Mouse (Mus musculus) erythroblast, embryonic 14.5 days (primary cell): Measurements from ENCODE around the gene 4930562C15Rik. TPM values are rescaled to one million over a fixed set of nuclear protein-coding genes. Genes with fewer than 3 reads are reported as not detected.

Source experiments
- H3K27me3 ChIP-seq: 2 replicates; pipeline ENCODE4 v1.6.1; 2012; ENCODE audit warnings: inconsistent platforms; ENCODE audit not compliant: control insufficient read depth
- H3K36me3 ChIP-seq: 2 replicates; pipeline ENCODE4 v1.6.1; 2012; ENCODE audit warnings: mild to moderate bottlenecking, inconsistent platforms; ENCODE audit not compliant: control insufficient read depth
- H3K4me1 ChIP-seq: 2 replicates; pipeline ENCODE4 v1.6.1; 2012; ENCODE audit warnings: inconsistent platforms; ENCODE audit not compliant: control insufficient read depth
- H3K4me3 ChIP-seq: replicated peaks from 2 replicates; pipeline ENCODE3; 2012; ENCODE audit warnings: moderate library complexity, mild to moderate bottlenecking, inconsistent platforms
- H3K9me3 ChIP-seq: 2 replicates; pipeline ENCODE4 v1.6.1; 2012; ENCODE audit warnings: low read length, inconsistent platforms, mixed read lengths; ENCODE audit not compliant: control insufficient read depth
- GATA1 ChIP-seq: IDR thresholded peaks from 2 replicates; pipeline ENCODE4 v1.6.1; 2012; ENCODE audit warnings: low read length, inconsistent platforms, mixed read lengths
- TAL1 ChIP-seq: IDR thresholded peaks from 3 replicates; pipeline ENCODE4 v1.6.1; 2012; ENCODE audit warnings: low read length, inconsistent platforms, mixed read lengths
- polyA plus RNA-seq: library from polyadenylated mRNA; stranded (reverse); fragments of >175 nt; gene quantifications from 2 replicates; pipeline ENCODE4 v1.2.3, GENCODE M21; 2012

4930562C15Rik gene
- polyA plus RNA-seq, 1 experiment: not detected

DNA sequence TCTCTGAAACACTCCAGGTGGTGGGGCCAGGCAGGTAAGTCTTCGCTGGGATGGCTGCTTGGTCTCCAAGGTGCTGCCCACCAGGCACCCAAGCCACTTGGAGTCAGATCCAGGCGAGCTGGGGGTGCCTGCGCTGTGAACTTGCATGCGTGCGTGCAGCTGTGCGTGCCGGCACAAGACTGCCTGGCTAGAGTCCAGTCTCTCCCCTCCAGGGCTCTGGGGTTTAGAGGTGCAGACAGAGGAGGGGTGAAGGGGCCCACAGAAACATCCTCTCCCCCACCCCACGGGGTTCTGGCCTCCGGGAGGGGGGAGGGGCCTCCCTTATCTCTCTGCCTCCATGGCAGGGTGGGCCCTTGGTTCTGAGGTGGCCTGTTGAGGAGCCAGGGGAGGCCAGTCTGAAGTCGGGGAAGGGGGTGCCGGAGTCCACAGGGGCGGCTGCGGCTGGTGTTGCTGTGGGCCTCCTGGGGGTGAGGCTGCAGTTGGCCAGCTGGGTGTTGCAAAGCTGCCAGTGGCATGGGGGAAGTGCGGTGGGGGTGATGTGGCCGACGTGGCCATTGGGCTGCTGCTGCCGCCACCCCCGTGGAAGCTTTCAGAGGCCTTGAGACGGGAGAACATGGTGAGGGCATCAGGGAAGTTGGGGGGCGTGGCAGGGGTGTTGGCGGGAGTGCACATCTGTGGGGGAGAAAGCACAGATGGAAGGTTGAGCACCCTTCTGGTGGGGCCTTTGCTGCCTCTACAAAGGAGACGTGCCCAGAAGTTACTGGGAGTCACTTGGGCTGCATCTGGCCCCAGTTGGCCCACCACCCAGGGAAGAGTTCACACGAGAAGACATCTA lies 40.2 kb downstream of the 4930562C15Rik start:
- Histone ChIP-seq H3K4me3 (no peak overlapping the region), H3K4me1 (peaks cover 59% of the 10 kb centered on the region), H3K27me3 (no peaks in the 10 kb centered on the region), H3K9me3 (no peaks in the 10 kb centered on the region), H3K36me3 (peaks cover 39% of the 10 kb centered on the region)
- TF ChIP-seq GATA1 (no peak), TAL1 (no peak)

GRCm38 (mm10) chr16:4876033-4876680 lies 40.9 kb downstream of the 4930562C15Rik start:
- peaks cover 64% of the 10 kb centered on the region for H3K4me1 ChIP-seq
- H3K36me3 ChIP-seq: peaks cover 37% of the 10 kb centered on the region
- no peaks in the 10 kb centered on the region for H3K27me3 ChIP-seq
- H3K4me3 ChIP-seq: no peak overlapping the region
- TF ChIP-seq GATA1 (no peak), TAL1 (no peak)
- no peaks in the 10 kb centered on the region for H3K9me3 ChIP-seq

DNA sequence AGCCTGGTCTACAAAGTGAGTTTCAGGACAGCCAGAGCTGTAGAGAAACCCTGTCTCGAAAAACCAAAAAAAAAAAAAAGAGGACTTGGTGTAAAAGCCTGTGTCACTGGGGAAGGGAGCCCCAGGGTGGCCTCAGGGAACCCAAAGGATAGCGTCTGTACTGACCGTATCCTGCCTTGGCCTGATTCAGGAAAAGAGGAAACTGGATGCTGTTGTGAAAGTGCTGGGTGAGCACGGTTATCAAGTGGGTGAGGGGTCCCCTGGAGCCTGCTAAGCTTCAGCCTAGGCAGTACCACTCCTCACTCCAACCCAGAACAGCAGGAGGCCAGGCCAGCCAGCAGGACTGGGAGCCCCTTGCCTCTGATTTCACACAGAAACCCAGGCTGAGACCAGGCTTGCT lies 42.0 kb downstream of the 4930562C15Rik start:
- H3K4me1 ChIP-seq: peaks cover 69% of the 10 kb centered on the region

GRCm38 (mm10) chr16:4877701-4878100 lies 42.5 kb downstream of the 4930562C15Rik start:
- H3K36me3 ChIP-seq: peaks cover 37% of the 10 kb centered on the region
- H3K4me1 ChIP-seq: peaks cover 68% of the 10 kb centered on the region
- no peaks in the 10 kb centered on the region for H3K27me3 ChIP-seq
- peak overlapping the region; percentile 89 for H3K4me3 ChIP-seq
- no peaks in the 10 kb centered on the region for H3K9me3 ChIP-seq
- TF ChIP-seq GATA1 (no peak), TAL1 (no peak)

More for the DNA sequence above, 42.0 kb downstream of the 4930562C15Rik start:
- no peaks in the 10 kb centered on the region for H3K27me3 ChIP-seq
- H3K36me3 ChIP-seq: peaks cover 37% of the 10 kb centered on the region
- H3K9me3 ChIP-seq: no peaks in the 10 kb centered on the region
- H3K4me3 ChIP-seq: no peak overlapping the region
- TF ChIP-seq GATA1: no peak
- no peak for TF ChIP-seq TAL1

DNA sequence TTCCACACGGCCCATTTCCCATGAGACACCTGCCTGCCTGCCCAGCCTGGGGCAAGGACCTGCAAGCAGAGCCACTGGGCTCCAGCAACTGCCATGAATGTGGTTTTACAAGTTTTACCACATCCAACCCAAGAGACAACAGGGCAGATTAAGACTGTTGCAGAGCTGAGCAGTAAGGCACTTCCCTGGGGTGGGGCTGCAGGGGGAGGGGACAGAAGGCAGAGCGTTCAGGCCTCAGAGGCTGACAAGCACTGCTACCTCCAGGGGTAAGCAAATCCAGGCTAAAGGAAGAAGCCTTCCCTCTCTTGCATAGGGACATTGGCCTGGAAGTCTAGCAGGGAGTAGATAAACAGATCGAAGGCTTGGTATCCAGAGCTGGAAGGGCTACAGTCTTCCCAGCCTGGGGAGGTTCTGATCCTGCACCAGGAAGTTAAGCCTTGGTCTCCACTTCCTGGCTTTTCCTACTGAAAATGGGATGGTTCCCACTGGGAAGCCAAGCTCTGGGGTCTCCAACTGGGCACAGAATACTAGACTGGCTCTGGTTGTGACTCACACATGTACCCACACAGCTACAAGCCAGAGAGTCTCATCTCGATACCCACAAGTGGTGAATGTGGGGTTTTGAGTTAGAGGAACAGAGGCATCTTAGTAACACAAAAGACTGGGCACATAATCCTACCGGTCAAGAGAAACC lies 43.1 kb downstream of the 4930562C15Rik start:
- Histone ChIP-seq H3K4me3 (peak overlapping the region; percentile 89), H3K27me3 (no peaks in the 10 kb centered on the region), H3K9me3 (no peaks in the 10 kb centered on the region), H3K4me1 (peaks cover 68% of the 10 kb centered on the region), H3K36me3 (peaks cover 37% of the 10 kb centered on the region)
- TF ChIP-seq GATA1 (no peak), TAL1 (no peak)

DNA sequence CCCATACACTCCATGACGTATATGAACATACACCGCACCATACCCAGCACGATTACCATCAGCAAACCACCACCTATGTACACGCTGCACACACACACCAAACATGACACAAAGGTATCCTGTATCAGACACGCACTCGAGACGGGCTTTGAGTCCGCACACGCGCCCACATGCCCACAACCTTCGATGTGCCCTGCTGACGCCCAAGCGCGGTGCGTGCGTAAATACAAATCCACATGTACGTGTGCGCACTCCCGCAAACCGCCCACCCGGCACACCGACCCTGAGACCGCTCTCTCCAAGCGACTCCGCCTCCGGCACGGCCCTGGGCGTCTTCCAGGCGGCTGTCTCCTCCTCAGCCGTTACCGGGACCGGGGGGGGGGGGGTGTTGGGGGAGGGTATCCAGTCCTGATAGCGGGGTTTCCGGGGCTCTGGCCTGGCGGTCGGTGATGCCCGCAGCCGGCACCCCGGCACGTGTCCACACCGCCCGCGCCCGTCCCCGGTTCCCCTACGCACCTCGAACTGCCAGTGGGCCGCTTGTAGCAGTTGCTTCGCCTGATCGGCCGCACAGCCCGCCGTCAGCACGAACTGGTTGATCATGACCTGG lies 44.0 kb downstream of the 4930562C15Rik start:
- Histone ChIP-seq H3K27me3 (no peaks in the 10 kb centered on the region), H3K4me1 (peaks cover 69% of the 10 kb centered on the region), H3K4me3 (peak overlapping the region; percentile 89), H3K9me3 (no peaks in the 10 kb centered on the region), H3K36me3 (peaks cover 31% of the 10 kb centered on the region)
- TF ChIP-seq GATA1 (no peak), TAL1 (no peak)

GRCm38 (mm10) chr16:4879708-4880124 lies 44.5 kb downstream of the 4930562C15Rik start:
- Histone ChIP-seq H3K4me1 (peaks cover 71% of the 10 kb centered on the region), H3K9me3 (no peaks in the 10 kb centered on the region), H3K4me3 (peak overlapping the region; percentile 89), H3K27me3 (no peaks in the 10 kb centered on the region), H3K36me3 (peaks cover 27% of the 10 kb centered on the region)
- TF ChIP-seq GATA1: no peak
- TF ChIP-seq TAL1: no peak

DNA sequence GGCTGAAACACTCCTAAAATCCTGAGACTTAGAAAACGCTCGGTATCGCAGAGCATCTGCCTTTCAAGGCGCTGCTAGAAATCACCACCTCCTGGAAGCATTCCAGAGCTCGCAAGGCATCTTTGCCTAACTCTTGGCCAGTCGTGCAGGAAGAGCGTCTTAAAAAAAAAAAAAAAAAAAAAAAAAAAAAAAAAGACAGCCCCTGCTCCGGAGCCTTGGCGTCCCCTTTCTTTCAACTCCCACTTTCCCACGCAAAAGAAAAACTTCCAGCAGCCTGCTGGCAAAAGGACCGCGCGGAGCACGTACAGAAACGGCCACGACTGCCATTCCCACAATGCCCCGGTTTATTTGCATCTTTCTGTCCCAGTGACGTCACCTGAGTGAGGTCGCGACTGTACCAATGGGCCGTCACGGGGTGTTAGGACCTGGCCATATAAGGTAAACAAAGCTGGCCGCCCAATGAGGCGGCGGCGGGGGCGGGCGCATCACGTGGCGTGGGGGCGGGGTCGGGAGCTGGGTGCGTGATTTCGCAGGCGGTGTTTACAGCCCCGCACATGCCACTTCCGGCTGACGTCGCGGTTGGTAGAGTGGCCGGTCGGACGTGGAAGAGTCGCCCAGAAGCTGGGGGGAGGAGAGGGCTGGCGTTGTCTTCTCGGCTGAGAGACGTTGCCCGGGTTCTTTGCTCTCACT lies 45.1 kb downstream of the 4930562C15Rik start, which contains the start of gene Ubald1:
TSS of gene Ubald1 (minus strand) at position 180 of the 690 bp plus-strand sequence.
- H3K4me1 ChIP-seq: peaks cover 70% of the 10 kb centered on the region
- H3K9me3 ChIP-seq: no peaks in the 10 kb centered on the region
- H3K36me3 ChIP-seq: peaks cover 21% of the 10 kb centered on the region
- no peaks in the 10 kb centered on the region for H3K27me3 ChIP-seq
- H3K4me3 ChIP-seq: peak within 1 kb of the TSS; percentile 89
- TF ChIP-seq GATA1: no peak
- TF ChIP-seq TAL1: no peak
